Mouse (Mus musculus) hindbrain, embryonic 12.5 days (tissue): ENCODE results near the gene Atp5f1. TPM values are rescaled to one million over a fixed set of nuclear protein-coding genes. Genes with fewer than 3 reads are reported as not detected.
"Not testable (repeated sequence)": the region's sequence is repeated elsewhere in the genome, so short reads cannot be mapped to it uniquely, and the experiment has no call there.

ENCODE experiments used
- ATAC-seq: fragments of 200-750 bp; cut with Nextera tagmentation; 2 replicates; pipeline ENCODE4 v1.8.0; 2017; ENCODE audit warnings: moderate TSS enrichment; ENCODE audit not compliant: low FRiP score
- H3K27ac ChIP-seq: fragments of 300-500 bp; sonication (generic); 2 replicates; pipeline ENCODE4 v1.5.1; 2016; ENCODE audit warnings: mild to moderate bottlenecking
- H3K27me3 ChIP-seq: fragments of 300-500 bp; sonication (generic); 2 replicates; pipeline ENCODE4 v1.6.1; 2016; ENCODE audit warnings: mild to moderate bottlenecking
- H3K36me3 ChIP-seq: fragments of 300-500 bp; sonication (generic); 2 replicates; pipeline ENCODE4 v1.6.1; 2016; ENCODE audit warnings: mild to moderate bottlenecking
- H3K4me1 ChIP-seq: fragments of 300-500 bp; sonication (generic); 2 replicates; pipeline ENCODE4 v1.6.1; 2016
- H3K4me2 ChIP-seq: fragments of 300-500 bp; sonication (generic); replicated peaks from 2 replicates; pipeline ENCODE4 v1.6.1; 2016; ENCODE audit warnings: mild to moderate bottlenecking
- H3K4me3 ChIP-seq: fragments of 300-500 bp; sonication (generic); 2 replicates; pipeline ENCODE4 v1.5.1; 2016; ENCODE audit warnings: mild to moderate bottlenecking
- H3K9ac ChIP-seq: fragments of 300-500 bp; sonication (generic); 2 replicates; pipeline ENCODE4 v1.6.1; 2016; ENCODE audit warnings: mild to moderate bottlenecking, moderate library complexity
- H3K9me3 ChIP-seq: fragments of 300-500 bp; sonication (generic); replicated peaks from 2 replicates; pipeline ENCODE4 v1.6.1; 2016; ENCODE audit warnings: mild to moderate bottlenecking
- WGBS: fragments of 180-500 bp; shearing (Covaris S2); methylation state at CpG from one replicate; pipeline ENCODE4 v1.1.7; 2016; 5-methylcytosine and 5-hydroxymethylcytosine counted together
- polyA plus RNA-seq: library from polyadenylated mRNA; unstranded; fragments of >200 nt; fragmentation: Nextera tagmentation; extraction: Ambion mirVana; gene quantifications from 2 replicates; pipeline ENCODE4 v1.2.1, GENCODE M21; 2016

Atp5f1 gene
- polyA plus RNA-seq: 442 and 470 TPM in 2 replicates

DNA sequence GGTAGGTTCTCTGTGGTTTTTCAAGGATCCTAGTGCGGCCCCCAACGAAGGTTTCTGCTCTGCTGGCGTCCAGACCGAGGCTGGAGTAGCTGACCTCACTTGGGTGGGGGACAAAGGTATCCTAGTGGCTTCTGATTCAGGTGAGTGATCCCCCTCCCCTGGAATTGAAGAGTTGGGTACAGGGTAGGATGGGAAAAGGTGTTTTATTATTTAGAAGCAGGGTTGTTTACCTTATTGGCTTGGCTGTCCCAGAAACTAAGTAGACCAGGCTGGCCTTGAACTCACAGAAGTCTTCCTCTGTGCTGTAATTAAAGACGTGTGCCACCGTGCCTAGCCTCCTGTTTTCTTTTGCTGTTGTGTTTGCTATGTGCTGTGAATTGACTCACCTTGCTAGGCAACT is at the start of gene Atp5f1:
Gene Atp5f1 (minus strand): TSS at position 101 of the 400 bp plus-strand sequence.
- ATAC-seq: no peak
- no peaks in the 10 kb centered on the region for H3K9me3 ChIP-seq
- peak within 1 kb of the TSS; percentile 95 for H3K9ac ChIP-seq
- peak within 1 kb of the TSS; percentile 90 for H3K27ac ChIP-seq
- H3K27me3 ChIP-seq: no peaks in the 10 kb centered on the region
- H3K4me2 ChIP-seq: peak within 1 kb of the TSS; percentile 84
- H3K4me3 ChIP-seq: peak within 1 kb of the TSS; percentile 89
- 5% methylated on average over 6 of the region's 6 CpGs for WGBS
- H3K36me3 ChIP-seq: peaks cover 42% of the 10 kb centered on the region
- peaks cover 24% of the 10 kb centered on the region for H3K4me1 ChIP-seq

DNA sequence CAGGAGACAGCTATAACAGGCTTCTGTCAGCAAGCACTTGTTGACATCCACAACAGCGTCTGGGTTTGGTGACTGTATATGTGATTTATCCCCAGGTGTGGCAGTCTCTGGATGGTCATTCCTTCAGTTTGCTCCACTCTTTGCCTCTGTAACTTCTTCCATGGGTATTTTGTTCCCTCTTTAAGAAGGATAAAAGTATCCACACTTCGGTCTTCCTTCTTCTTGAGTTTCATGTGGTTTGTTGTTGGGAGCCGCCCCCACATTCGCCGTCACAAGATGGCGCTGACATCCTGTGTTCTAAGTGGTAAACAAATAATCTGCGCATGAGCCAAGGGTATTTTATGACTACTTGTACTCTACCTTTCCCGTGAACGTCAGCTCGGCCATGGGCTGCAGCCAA is 43.5 kb upstream of the Atp5f1 start:
- not testable (repeated sequence) for ATAC-seq, H3K4me1 ChIP-seq, H3K27ac ChIP-seq, H3K9me3 ChIP-seq, H3K4me2 ChIP-seq, H3K36me3 ChIP-seq, H3K4me3 ChIP-seq, H3K27me3 ChIP-seq, H3K9ac ChIP-seq
- WGBS: 68% methylated on average over 10 of the region's 10 CpGs

DNA sequence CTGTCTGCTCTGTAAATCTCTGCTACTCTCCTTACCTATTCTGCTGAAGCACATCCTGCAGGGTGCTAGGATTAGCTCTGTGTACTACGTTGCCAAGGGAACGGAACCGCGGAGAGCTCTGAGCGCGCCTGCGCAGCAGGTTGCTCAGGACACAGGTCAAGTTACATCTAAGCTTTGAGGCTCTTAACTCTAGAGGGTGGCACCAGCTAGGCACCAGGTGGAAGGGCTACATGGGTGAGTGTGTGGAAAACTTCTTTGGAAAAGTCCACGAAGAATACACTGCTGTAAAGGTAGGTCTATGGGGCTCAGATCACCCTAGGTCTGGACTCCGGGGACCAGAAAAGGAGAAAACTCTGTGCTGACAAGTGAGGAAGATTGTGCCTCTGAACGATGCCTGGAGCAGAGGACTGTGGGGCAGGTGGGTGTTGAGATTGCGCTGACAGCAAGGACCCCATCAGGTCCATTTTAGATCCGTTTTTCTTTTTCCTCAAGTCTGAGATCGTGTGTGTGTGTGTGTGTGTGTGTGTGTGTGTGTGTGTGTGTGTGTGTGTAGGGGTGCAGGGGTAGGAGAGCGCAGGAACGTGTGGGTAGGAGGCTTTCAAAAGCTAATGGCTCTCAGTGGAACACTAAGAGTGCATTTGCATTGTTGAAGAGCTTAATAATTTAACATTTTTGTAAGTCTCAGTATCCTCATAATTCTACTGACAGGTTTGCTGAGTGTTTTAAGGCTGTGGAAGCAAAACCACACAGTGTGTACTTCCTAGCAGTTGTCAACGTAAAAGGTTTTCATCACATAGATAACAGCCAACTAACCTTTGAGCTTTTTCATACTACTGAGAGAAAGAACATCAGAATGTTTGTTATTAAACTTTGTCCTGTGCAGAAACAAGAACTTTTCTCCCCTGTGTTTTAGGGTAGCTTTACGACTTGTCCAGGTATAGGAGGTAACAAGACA is 41.8 kb upstream of the Atp5f1 start:
- Histone ChIP-seq H3K9ac (no peak overlapping the region), H3K36me3 (no peaks in the 10 kb centered on the region), H3K27ac (no peak overlapping the region), H3K9me3 (no peaks in the 10 kb centered on the region), H3K27me3 (no peaks in the 10 kb centered on the region), H3K4me2 (peak overlapping the region; percentile 42), H3K4me3 (peak overlapping the region; percentile 19), H3K4me1 (peaks cover 5% of the 10 kb centered on the region; the same call in 1 of the 2 replicates)
- WGBS: 23% methylated on average over 17 of the region's 17 CpGs
- peak; percentile 86 for ATAC-seq

DNA sequence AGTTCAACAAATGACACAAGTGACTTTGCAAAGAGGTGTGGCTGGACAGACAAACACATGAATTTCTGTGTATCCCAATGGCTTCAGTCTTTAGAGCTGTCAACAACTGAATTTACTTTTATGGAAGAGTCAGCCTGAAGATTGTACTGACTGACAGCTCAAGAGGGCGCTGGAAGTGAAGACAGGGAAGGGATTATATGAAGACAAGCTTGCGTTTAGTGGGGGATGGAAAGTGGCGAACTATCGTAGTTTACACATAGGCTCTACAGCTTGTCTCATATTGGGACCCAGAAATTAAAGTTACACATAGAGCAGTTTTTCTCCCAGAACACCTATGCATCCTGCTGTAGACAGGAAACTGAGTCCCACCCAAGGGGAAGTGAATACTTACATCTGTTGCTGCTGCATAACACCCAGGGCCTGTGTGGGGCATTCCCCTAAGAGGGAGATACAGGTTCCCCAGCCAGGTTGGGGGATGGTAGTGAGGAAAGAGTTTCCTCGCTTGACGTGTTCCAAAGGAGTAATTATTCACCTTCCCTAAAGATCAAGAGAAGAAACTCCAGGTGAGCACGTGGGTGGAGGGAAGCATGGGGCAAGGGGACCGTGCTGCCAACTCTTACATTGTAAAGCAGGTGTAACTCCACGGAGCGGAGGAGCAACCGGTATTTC is 40.9 kb upstream of the Atp5f1 start:
- Histone ChIP-seq H3K9me3 (no peaks in the 10 kb centered on the region), H3K4me1 (peaks cover 5% of the 10 kb centered on the region; the same call in 1 of the 2 replicates), H3K4me3 (peak overlapping the region; percentile 19), H3K27ac (no peak overlapping the region), H3K4me2 (peak overlapping the region; percentile 42), H3K9ac (no peak overlapping the region), H3K27me3 (no peaks in the 10 kb centered on the region), H3K36me3 (no peaks in the 10 kb centered on the region)
- no peak for ATAC-seq
- 19% methylated on average over 11 of the region's 11 CpGs for WGBS

DNA sequence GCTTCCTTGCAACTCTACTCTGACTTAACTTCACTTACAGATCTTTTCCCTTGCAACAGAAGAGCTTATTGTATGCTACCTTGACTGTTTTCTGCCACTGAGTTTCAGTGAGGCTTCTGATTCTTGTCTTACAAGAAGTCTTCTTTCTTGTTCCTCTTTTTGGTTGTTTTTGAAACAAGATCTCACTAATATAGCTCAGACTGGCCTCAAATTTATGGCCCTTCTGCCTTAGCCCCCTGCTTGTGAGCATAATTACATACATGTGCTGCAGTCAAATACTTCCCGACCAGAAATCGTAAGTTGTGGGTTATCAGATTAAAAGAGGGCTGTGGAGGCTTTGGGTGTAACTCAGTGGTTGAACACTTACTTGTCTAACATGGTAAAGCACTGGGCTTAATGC is 34.8 kb upstream of the Atp5f1 start:
- Histone ChIP-seq H3K27me3 (no peaks in the 10 kb centered on the region), H3K36me3 (no peaks in the 10 kb centered on the region), H3K9me3 (no peaks in the 10 kb centered on the region), H3K4me2 (no peak overlapping the region), H3K4me1 (no peaks in the 10 kb centered on the region), H3K4me3 (no peak overlapping the region), H3K9ac (no peak overlapping the region), H3K27ac (no peak overlapping the region)
- no peak for ATAC-seq
- 69% methylated on average over 2 of the region's 2 CpGs for WGBS

DNA sequence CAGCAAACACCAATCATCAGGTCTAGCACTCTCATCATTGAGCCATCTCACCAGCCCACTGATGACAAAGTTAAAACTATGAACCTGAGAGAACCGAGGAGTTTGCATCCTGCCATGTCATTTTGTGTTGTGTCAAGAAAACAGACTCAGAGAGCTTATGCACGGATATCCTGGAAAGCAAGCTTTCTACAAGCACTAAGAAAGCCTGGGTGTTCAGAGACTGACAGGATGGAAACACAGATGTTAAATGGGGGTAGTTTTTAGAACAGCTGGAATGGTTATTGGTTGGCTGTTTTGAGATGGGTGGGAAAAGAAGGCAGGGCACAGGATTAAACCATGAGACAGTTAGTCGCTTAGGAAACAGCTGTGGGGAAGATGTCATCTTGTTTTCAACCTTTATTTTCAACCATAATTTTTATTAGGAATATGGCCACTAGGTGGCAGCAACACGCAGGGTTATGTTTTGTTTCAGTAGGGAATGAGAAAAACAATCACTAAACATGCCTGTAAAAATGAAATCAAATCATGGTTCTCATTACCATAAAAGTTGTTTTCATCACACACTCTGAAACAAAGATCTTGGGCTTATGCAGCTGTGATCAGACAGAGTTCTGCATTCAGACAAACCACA is 31.9 kb upstream of the Atp5f1 start:
- WGBS: 34% methylated on average over 4 of the region's 4 CpGs
- H3K27me3 ChIP-seq: no peaks in the 10 kb centered on the region
- no peaks in the 10 kb centered on the region for H3K4me1 ChIP-seq
- no peaks in the 10 kb centered on the region for H3K9me3 ChIP-seq
- no peak for ATAC-seq
- no peak overlapping the region for H3K9ac ChIP-seq
- no peaks in the 10 kb centered on the region for H3K36me3 ChIP-seq
- no peak overlapping the region for H3K27ac ChIP-seq
- no peak overlapping the region for H3K4me2 ChIP-seq
- no peak overlapping the region for H3K4me3 ChIP-seq

DNA sequence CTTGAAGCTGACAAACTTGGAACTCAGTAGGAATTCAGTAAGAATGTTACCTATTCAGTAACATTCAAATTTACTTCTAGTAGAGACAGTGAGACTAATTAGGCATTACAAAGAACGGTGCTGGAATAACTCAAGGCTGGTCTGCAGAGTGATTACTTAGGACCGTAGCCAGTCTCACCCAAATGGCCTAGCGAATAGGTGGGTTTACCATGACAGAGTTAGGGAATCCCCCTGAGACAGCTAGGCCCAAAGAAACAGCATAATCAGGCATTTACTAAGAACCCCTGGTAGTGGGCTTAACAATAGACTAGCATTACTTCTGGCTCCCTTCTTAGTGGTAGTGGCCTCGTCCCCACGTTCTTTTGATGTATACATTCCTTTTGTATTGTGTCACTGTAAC is 29.7 kb upstream of the Atp5f1 start:
- not testable (repeated sequence) for H3K4me1 ChIP-seq, H3K9ac ChIP-seq, H3K4me3 ChIP-seq, H3K27me3 ChIP-seq, H3K27ac ChIP-seq, H3K4me2 ChIP-seq, H3K36me3 ChIP-seq, H3K9me3 ChIP-seq, ATAC-seq
- 50% methylated on average over 5 of the region's 5 CpGs for WGBS

DNA sequence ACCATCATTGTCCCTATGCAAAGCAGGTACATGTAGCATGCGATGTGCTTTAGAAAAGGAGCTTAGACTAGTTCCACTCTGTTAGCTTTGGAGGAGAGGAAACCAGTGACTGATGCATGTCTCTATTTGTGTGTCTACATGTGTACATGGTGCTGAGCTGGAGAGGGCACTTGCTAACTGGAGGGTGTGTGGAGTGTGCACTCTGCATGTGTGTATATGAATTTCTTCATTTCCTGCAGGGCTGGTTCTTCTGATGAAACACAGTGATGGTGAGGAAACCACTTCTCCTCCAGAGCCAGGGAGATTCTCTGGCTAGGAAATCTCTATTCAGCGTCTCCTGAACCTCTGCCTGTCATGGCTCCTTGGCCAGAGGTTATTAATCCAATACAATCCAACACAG is 14.3 kb upstream of the Atp5f1 start:
- no peak overlapping the region for H3K27ac ChIP-seq
- H3K9me3 ChIP-seq: no peaks in the 10 kb centered on the region
- H3K27me3 ChIP-seq: no peaks in the 10 kb centered on the region
- 74% methylated on average over 2 of the region's 2 CpGs for WGBS
- H3K9ac ChIP-seq: no peak overlapping the region
- no peak for ATAC-seq
- no peaks in the 10 kb centered on the region for H3K4me1 ChIP-seq
- H3K4me3 ChIP-seq: no peak overlapping the region
- peaks cover 18% of the 10 kb centered on the region for H3K36me3 ChIP-seq
- no peak overlapping the region for H3K4me2 ChIP-seq

DNA sequence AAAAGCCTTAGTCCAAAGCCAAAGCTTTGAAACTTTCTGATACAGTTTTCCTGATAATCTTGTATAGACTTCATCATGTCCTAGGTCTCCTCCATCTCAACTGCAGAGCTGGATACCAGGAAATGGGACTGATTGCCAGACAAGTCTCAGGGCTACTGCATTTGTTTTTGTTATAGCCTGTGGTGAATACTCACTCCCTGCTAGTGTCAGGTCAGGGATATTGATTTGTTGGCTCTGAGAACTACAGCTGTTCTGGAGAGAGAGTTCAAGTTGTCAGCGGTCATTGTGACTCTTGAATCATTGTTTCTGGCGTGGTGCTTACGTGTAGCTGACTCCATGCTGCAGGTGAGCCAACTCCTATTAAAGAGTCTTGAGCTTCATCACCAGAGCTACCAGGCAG is 13.5 kb upstream of the Atp5f1 start, which contains the start of gene Ovgp1:
Gene Ovgp1 (plus strand): TSS at position 301 of the 400 bp plus-strand sequence.
- H3K4me2 ChIP-seq: no peak within 1 kb of the TSS
- no peaks in the 10 kb centered on the region for H3K27me3 ChIP-seq
- no peak within 1 kb of the TSS for H3K27ac ChIP-seq
- ATAC-seq: no peak
- no peaks in the 10 kb centered on the region for H3K9me3 ChIP-seq
- no peak within 1 kb of the TSS for H3K4me3 ChIP-seq
- peaks cover 25% of the 10 kb centered on the region for H3K36me3 ChIP-seq
- 80% methylated on average over 3 of the region's 3 CpGs for WGBS
- no peak within 1 kb of the TSS for H3K9ac ChIP-seq
- no peaks in the 10 kb centered on the region for H3K4me1 ChIP-seq

DNA sequence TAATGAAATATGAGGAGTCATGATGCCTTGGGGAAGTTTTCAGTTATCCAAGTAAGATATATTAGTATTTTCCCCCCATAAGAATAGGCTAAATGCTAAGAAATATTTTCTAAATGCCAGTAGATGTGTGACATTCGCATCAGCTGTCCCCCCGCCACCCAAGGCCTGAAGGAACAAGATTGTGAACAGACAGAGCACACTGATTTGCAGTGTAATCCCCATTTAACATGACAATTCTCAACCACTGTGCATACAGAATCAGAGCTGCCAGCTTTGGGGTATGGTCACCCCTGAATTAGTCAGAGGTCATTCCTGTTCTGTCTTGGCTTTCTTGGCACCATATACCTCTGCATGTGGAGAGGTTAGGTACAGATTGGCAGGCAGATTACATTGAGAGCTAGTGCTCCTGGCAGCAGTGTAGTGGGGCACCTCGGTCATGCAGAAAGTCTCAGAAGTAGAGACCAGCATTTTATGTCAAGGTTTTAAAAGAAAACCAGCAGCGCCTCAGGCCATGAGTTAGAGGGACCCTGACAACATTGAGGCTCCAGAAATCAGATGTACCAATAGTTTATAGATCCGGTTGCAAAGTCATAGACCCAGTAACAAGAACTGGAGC is 12.0 kb upstream of the Atp5f1 start:
- ATAC-seq: no peak
- Histone ChIP-seq H3K27ac (no peak overlapping the region), H3K27me3 (no peaks in the 10 kb centered on the region), H3K4me1 (no peaks in the 10 kb centered on the region), H3K36me3 (peaks cover 39% of the 10 kb centered on the region), H3K9me3 (no peaks in the 10 kb centered on the region), H3K4me2 (no peak overlapping the region), H3K9ac (no peak overlapping the region), H3K4me3 (no peak overlapping the region)
- WGBS: 86% methylated on average over 5 of the region's 5 CpGs

DNA sequence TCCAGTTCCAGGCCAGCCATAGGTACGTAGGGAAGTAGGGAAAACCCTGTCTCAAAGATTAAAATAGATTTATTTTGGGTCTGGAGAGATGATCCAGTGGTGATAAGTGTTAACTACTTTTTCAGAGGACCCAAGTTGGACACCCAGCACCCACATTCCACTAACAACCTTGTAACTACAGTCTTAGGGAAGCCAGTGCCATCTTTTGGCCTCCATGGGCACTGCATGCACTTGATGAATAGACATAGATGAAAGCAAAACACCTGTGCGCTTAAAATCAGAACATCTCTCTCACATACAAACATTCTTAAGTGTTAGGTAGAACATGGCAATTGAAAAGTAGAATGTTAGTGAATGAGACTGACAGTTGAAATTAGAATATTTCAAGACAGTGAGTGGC is 801 bp upstream of the Atp5f1 start:
- ATAC-seq: no peak
- Histone ChIP-seq H3K4me2 (peak overlapping the region; percentile 84; the same call in 1 of the 2 replicates), H3K27me3 (no peaks in the 10 kb centered on the region), H3K36me3 (peaks cover 45% of the 10 kb centered on the region), H3K4me1 (peaks cover 24% of the 10 kb centered on the region), H3K9ac (no peak overlapping the region), H3K4me3 (peak overlapping the region; percentile 89), H3K27ac (no peak overlapping the region), H3K9me3 (no peaks in the 10 kb centered on the region)
- WGBS: 94% methylated on average over 2 of the region's 2 CpGs

DNA sequence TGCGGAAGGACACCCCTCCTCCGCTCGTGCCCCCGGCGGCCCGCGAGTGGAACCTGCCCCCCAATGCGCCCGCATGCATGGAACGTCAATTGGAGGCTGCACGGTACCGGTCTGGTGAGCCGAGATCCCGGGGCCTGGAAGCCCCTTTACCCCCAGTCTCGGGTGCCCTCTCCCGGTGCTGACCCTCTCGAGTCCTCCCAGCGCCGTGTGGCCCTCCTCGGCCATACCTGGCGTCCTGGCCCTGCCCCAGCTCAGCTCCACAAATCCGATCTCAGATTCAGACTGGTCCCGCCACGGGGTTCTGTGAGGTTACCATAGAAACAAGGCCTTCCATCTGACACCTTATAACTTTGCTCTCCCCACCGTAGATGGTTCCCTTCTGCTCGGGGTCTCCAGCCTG is 314 bp downstream of the Atp5f1 start:
- Histone ChIP-seq H3K4me2 (peak overlapping the region; percentile 84), H3K36me3 (peaks cover 41% of the 10 kb centered on the region), H3K27me3 (no peaks in the 10 kb centered on the region), H3K4me1 (peaks cover 24% of the 10 kb centered on the region), H3K9me3 (no peaks in the 10 kb centered on the region), H3K27ac (peak overlapping the region; percentile 76), H3K9ac (peak overlapping the region; percentile 87), H3K4me3 (peak overlapping the region; percentile 89)
- peak; percentile 84 for ATAC-seq
- WGBS: under 1% methylated on average over 25 of the region's 26 CpGs
